Mouse (Mus musculus) bone marrow macrophage, adult 2 months (primary cell): ENCODE results near the gene 1700023F06Rik.

Source experiments
- CTCF ChIP-seq: IDR thresholded peaks from 2 replicates; pipeline ENCODE4 v1.5.1; 2012; ENCODE audit warnings: low read depth, mild to moderate bottlenecking, low read length, moderate library complexity
- POLR2A ChIP-seq: IDR thresholded peaks from 2 replicates; pipeline ENCODE4 v1.6.1; 2012; ENCODE audit warnings: mild to moderate bottlenecking, low read depth, low read length, borderline replicate concordance

GRCm38 (mm10) chr11:103236431-103236830, 28.1 kb upstream of the 1700023F06Rik start:
- TF ChIP-seq POLR2A, result no peak
- no peak for TF ChIP-seq CTCF
